Mouse (Mus musculus) heart, postnatal 10 days (tissue): ENCODE data around the gene Stag1. TPM values are rescaled to one million over a fixed set of nuclear protein-coding genes. Genes with fewer than 3 reads are reported as not detected.

Source experiments
- DNase-seq, 2 experiments: peaks; one replicate each; pipeline ENCODE4 v3.0.0; 2021
- intact Hi-C: fragments of 180-260 bp; cut with DNase I; formaldehyde crosslinking; loops from one replicate; pipeline ENCODE4 v1.15.1; 2025
- total RNA-seq, 2 experiments: library from RNA; stranded (reverse); gene quantifications; 2 replicates each; pipeline ENCODE4 v1.2.3; 2021

Stag1 gene
- total RNA-seq, 2 experiments from 2014 or later, result 41.3 to 42.6 TPM

DNA sequence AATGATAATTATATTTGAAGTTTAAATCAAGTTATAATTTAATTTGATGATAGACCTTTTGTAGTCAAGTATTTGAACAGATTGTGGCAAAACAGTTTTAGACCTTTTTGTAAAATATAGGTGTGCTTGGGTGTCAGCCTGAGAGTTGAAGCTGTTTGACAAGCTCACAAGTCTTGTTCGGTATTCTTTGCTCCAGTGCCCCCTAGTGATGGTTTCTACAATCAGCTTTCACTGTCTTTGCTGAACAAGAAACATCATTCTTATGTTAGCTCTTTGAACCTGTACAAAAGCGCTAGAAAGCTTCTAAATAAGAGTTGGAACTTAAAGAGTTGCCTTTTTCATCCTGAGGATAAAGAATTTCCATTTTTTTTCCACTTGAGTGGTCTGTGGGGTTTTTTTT, 319.5 kb downstream of the Stag1 start:
- peak; percentile 71 to 78 for DNase-seq
- intact Hi-C loops, result loop anchor here (1.0 to 10.0 kb wide), 4 partner anchors 274 to 462 kb away; partner anchors contain the start of gene Nck1

DNA sequence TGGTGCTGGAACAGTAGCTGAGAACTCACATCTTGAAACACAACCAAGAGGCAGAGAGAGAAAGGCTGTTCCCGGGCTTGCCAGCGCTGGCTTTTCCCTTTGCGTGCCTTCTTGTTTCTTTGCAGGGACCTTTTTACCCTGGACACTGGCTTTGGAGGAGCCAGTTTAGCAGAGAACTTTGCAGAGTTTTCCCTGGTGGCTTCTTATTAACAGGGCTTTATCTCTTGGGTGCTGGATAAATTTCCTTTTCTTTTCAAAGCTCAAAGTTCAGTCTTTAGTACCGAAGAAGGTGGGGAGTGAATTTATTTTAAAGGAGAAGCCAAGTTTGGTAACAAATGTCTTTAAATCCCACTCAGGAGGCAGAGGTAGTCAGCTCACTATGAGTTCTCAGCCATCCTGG, 329.0 kb downstream of the Stag1 start:
- intact Hi-C loops, result no loop called here
- DNase-seq, result no peak

DNA sequence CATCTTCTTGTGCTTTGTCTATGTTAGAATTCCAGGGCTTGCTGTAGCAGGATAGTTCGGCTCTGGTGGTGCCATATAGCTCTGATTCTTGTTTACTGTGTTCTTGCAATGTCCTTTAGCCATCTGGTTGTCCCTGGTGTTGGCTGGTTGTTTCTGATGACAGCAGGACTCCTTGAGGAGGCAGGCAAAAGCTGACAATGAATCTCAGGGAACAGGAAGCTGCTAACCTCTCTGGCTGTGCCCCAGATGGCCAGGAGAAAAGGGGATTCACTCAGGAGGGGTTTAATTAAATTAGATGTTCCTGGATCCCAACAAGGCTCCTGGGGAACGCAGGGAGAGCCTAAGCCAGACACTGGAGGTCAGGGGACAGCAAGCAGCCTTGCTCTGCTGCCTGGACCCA, 344.4 kb downstream of the Stag1 start:
- no peak for DNase-seq
- intact Hi-C loops, result no loop called here

DNA sequence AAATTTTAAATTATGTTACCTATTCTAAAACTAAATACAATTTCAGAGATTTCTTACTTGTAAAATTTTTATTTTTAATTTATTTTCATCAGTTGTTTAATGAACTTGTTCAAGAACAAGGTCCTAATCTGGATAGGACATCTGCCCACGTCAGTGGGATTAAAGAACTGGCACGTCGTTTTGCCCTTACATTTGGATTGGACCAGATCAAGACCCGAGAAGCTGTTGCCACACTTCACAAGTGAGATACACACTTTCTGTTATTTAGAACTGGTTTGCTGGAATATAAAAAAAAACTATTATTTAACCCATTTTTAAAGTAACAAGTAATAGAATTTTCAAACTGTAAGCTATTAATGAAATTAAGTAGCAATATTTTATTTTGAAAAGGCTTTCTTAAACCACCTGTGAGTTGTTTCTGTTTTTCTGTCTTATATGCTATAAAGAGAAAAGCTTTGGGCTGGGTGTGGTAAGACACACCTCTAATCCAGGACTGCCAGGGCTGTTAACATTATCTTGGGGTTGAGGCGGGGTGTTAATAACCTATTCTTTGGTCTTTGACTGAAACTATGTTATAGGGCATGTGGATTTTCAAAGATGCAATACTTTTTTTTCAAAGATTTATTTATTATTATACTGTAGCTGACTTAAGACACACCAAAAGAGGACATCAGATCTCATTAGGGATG, 347.2 kb downstream of the Stag1 start:
- no peak for DNase-seq
- intact Hi-C loops, result no loop called here

DNA sequence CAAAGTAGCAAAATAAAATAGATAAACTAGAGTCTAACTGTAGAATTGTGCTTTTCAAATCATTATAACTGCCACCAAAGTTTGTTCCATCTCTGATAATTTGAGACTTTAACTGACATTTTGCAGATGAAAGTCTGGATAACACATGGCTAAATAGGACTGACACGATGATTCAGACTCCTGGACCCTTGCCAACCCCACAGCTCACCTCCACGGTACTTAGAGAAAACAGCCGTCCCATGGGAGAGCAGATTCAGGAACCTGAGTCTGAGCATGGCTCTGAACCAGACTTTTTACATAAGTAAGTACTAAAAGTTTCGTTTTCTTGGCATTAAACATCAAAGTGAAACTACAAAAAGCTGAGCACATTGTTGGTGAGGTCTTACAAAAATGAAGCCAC, 353.9 kb downstream of the Stag1 start:
- intact Hi-C loops, result no loop called here
- DNase-seq, result peak; percentile 9 to 21

DNA sequence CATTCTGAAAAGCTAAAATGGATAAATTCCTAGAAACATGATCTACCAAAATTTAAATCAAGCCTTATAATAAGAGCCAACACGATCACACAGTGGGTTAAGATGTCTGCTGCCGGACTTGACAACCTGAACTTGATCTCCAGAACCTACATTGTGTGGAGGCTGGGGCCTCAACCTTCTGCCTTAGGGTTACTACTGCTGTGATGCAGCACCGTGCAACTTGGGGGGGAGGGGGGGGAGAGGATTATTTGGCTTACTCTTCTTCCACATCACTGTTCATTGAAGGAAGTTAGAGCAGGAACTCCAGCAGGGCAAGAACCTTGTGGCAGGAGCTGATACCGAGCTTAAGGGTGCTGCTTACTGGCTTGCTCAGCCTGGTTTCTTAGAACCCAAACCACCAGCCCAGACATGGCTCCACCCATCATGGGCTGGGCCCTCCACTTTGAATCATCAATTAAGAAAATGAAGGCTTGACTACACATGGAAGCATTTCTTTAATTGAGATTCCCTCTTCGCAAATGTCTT, 365.4 kb downstream of the Stag1 start:
- intact Hi-C loops, result no loop called here
- no peak for DNase-seq

DNA sequence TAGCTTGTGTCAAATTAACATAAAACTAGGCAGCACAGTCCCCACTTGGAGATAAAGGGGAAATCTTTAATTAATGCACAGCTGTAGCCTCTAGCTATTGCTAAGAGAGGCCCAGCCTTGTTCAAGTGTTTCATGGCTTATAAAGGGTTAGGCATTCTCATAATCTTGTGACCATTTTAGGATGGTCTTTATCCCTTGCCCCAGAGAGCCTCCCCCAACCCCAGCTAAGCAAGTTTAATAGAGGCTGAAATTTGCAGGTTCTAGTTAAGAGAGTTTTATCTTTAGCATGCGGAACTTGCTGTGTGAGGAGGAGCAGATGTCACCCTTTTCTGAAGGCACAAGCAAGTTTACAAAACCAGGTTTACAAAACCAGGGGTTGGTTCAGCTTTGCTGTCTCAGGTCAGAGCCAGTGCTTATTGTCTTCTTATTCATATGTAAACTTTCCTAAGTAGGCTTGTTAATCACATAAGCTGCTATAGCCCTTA, 365.9 kb downstream of the Stag1 start:
- DNase-seq, result no peak
- intact Hi-C loops, result no loop called here

DNA sequence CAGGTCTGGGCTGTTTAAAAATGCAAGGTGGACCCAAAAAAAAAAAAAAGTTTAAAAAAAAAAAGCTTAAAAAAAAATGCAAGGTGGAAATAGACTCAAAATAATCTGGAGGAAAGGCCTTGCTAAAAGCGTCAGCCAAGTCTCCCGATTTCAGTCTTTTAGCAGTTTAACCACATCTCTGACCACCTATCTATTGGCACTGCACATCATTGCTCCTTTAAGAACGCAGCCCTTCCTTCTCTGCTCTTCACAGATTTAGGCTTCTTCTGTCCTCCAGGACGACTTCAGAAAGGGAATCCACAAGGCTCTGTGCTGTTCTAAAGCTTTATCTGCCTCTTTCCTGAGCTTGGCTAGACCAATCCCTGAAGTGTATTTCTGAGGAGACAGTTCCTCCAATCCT, 366.5 kb downstream of the Stag1 start:
- no peak for DNase-seq
- intact Hi-C loops, result no loop called here

DNA sequence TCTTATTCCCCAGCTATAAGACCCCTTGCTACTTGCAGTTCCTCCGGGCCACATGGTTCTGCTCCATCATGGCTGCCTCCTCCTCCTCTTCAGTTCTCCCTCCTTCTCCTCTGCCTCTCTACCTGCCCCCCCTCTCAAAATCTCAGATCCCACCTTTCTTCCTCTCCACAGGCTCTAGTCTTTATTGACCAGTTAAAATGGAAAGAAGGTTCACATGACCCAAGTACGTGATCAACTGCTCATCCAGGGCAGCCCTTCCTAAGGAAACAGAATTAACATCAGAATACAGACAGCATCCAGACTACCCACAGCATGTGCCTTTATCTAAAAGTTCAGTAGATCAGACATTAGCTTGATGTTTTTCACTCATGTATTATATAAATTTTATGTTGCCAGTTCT, 371.9 kb downstream of the Stag1 start:
- no peak for DNase-seq
- intact Hi-C loops, result no loop called here

DNA sequence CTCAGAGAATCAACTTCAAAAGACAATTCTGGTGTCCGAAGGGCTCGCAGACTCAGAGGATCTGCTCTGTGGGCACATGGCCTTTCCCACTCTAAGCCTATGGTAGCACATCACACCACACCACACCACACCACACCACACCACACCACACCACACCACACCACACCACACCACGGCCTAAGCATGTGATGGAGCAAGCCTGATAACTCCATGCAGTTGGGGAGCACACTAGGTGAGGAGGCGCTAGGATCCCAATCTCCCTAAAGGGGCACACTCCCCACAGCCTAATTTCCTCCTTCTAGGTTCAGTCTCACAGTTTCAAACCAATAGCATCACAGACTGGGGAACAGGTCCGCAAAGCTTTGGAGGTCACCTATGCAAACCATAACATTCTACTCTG, 381.1 kb downstream of the Stag1 start:
- intact Hi-C loops, result no loop called here
- no peak for DNase-seq

DNA sequence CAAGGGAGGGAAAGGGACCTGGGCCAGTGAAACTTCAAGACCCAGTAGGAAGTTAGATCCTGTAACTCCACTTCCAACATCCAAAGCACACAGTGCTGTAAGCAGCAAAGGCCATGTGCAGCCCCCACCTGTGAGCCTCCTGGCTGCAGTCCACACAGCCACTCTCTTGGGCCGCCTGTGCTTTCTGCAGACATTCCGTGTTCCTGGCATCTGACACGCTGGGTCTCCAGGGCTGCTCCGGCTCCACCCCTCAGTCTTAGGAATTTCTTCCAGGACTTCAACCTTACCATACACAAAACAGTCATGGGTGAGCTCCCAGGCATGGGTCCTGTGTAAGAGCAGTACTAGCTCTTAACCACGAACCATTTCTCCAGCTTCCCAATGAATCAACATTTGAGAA, 381.7 kb downstream of the Stag1 start:
- intact Hi-C loops, result no loop called here
- peak in 1 of 2 experiments; percentile 11 for DNase-seq

DNA sequence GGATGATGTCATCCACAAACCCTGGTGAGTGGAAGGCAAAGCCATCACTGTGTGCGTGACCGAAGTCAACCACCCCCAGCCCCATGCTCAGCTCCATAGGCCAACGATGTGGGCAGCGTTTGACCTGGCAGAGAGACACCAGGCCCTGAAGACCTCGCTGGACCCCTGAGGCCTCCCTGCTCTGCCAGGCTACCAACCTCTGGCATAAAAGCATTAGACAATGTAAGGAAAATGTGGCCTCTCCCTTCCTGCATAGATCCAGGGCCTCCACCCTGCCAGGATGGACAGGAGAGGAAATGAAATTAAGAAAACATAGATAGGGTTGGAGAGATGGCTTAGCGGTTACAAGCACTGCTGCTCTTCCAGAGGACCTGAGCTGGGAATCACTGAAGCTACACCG, 385.2 kb downstream of the Stag1 start:
- no peak for DNase-seq
- intact Hi-C loops, result no loop called here

DNA sequence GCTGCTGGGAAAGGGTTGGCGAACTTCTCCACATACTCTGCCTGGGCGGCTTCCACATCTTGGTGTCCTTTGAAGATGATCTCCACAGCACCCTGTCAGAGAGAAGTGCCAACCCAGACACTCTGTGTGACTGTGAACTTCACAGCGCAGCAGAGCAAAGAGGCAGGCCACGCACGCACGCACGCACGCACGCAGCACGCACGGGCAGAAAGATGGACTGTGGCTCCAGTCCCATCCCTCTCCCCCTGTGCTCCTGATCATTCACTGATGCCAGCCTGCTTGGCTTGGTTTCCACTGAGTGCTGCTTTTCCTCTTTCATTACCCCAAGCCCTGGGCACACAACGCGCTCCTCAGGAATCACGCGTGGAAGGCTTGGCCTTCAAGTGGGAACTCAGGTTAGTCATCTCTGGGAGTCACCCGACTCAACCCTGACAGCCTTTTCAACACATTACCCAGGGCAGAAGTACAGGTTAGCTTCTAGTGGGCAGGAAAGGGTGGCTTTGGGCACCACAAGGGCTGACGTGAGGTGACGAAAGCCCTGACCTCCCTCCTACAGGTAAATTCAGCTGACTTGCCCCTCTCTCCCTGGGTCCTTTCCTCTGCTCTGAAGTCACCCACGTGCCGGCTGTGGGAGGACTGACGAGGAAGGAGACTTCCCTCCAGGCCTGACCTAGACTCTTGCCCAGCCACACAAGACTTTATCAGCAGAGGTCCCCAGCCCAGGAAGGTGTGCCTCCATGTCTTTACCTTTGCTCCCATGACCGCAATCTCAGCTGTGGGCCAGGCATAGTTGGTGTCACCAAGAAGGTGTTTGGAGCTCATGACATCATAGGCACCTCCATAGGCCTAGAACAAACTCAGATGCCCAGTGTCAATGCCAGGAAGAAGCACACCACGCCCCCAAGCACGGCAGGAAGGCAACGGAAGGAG, 387.0 kb downstream of the Stag1 start:
- intact Hi-C loops, result no loop called here
- DNase-seq, result no peak

DNA sequence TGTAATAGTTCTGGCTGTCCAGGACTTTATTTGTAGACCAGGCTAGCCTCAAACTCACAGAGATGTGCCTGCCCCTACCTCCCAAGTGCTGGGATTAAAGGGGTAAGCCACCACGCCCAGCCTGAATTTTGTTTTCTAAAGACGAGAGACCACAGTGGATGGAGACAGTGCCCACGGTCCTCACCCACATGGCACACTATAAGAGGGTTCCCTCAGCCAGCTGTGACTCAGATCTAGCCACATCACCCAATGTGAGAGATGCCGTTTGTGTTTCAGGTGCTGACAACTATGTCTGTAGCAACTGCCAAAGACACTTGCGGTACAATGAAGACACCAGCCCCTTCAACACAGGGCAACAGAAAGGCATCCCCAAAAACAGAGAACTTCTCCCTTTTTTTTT, 389.4 kb downstream of the Stag1 start:
- DNase-seq, result no peak
- intact Hi-C loops, result no loop called here

DNA sequence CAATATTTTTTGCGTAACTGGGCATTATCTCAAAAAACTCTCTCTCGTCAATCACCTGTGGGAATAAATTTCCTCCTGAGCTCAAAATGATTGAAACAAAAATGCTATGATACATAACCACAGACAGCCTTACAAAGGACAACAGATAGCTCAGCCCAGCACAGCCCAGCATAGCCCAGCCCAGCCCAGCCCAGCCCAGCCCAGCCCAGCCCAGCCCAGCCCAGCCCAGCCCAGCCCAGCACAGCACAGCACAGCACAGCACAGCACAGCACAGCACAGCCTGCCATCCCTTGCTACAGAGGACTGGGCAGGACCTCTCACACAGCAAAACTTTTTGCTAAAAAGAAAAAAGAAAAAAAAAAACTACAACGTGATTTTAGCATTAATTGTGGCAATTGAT, 390.3 kb downstream of the Stag1 start:
- intact Hi-C loops, result no loop called here
- no peak for DNase-seq

DNA sequence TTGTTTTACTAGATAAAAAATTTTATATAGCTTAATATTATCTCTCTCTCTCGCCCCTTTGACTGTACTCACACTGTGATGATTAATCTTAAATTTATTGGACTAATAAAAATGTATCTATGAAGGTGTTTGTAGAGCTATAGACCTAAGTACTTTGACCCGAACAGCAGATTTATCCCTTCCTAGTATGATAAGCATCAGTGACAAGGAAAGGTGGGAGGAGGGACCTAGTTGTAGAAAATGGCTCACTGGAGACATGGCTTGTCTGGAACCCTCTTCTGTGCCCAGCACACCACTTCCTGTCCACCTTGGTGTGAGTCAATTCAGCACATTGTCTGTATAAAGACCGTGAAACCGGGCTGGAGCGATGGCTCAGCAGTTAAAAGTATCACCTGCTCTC, 393.0 kb downstream of the Stag1 start:
- intact Hi-C loops, result no loop called here
- no peak for DNase-seq

DNA sequence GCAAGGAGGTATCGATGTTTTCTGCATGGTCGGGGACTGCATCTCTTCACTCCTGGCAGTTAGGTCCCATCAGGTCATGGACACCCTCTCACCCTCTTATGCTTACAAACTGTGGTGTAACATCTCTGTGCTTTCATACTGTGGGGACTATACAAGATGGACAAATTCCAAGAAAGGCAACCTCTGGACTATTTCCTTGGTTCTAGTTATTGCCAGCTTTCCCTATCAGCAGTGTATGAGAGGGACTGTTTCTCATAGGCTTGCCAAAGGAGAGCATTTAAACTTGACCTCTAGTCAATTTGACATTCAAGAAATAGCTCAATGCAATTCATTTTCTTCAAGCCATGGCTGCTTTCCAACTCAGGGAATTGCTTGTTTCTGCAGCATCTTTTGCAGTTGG, 393.7 kb downstream of the Stag1 start:
- no peak for DNase-seq
- intact Hi-C loops, result no loop called here

DNA sequence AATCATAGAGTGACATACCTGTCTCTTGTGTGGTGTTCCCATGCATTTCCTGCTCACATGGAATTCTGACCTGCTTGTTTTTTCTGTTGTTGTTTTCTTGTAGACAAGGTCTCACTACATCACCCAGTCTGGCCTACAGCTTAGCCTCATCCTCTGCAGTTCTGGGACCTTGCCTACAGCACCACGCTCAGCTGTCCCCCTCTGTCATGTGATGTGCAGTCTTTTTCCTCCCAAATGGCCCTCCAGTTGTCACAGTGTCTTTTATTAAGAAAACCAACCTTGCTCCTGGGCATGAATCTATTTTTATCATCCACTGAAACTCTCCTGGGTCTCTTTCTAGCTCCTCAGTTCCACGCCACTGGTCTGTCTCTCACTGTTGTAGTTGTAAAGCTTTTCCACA, 394.6 kb downstream of the Stag1 start:
- DNase-seq, result no peak
- intact Hi-C loops, result no loop called here

DNA sequence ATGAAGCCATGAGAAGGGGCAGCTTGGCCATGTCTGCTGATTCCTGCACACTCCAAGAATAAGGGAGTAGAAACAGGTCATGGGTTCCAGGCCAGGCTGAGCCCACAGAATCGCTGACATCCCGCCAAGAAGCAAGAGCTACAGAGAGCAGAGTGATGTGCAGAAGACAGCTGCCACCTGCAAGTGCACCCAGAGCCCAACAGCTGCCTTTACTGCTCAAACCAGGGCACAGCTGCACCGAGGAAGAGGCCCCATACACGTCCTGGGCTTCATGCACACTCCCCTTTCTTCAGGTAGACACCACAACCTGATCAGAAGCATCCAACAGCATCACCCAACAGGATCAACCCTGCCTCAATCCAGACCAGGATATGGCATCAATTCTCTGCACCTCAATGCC, 396.3 kb downstream of the Stag1 start:
- intact Hi-C loops, result no loop called here
- no peak for DNase-seq

DNA sequence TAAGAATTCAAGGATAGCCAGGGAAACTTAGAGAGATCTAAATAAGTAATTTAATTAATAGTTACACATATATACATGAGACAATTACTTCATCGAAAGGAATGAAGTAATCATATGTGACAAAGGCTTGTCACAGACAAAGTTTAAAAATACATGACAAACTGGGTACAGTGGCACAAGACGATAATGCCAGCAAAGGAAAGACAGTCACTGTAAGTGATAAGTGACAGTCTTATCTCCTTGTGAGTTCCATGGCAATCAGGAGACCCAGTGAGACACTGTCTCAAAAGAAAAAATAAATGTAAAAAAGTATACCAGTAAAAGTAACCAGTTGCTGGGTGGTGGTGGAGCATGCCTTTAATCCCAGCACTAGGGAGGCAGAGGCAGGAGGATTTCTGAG, 399.5 kb downstream of the Stag1 start:
- DNase-seq, result no peak
- intact Hi-C loops, result no loop called here

DNA sequence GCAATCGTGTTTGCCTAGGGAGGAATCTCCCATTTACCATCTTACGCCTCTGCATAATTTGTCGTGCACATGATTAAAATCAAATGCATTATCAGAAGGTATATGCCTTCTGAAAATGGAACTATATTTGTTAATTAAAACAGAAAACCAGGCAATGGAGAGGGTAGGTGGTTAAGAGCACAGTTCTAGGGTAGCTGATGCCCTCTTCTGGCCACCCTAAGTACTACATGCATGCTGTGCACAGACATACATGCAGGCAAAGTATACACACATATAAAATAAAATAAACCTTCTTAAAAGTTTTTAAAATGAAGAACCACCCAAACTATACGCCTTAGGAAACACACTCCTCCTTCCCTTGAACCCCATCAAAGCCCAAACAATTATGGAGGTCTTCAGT, 404.5 kb downstream of the Stag1 start:
- DNase-seq, result peak in 1 of 2 experiments; percentile 27
- intact Hi-C loops, result loop anchor here (10.0 kb wide), 1 partner anchor 547 kb away; no protein-coding TSS in a partner anchor

DNA sequence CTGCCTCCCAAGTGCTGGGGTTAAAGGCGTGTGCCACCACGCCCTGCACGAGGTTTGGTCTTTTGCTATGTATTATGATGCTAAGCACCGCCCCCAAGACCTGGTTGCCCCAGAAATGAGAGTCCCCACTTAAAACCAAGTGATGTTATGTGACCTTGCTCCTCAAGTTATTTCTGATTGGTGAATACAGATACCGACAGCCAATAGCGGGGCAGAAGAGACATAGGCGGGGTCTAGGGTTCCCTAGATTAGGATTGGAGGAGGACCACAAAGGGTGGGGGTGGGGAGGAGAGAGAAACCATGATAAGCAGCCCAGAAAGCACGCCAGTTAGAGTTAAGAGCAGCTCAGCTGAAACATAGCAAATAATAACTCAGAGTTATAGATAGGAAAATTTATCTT, 405.2 kb downstream of the Stag1 start:
- intact Hi-C loops, result loop anchor here (10.0 kb wide), 1 partner anchor 548 kb away; no protein-coding TSS in a partner anchor
- DNase-seq, result no peak
